Mouse (Mus musculus): ENCODE measurements around the gene Peli1. TPM values are rescaled to one million over a fixed set of nuclear protein-coding genes. Genes with fewer than 3 reads are reported as not detected.
"Not testable (repeated sequence)": the region's sequence is repeated elsewhere in the genome, so short reads cannot be mapped to it uniquely, and the experiment has no call there.

Peli1 gene
- polyA plus RNA-seq, 1 experiment = 3.5 TPM

- Histone ChIP-seq H3K36me3 (ENCODE audit: control insufficient read depth, insufficient read depth) (no peaks in the 10 kb centered on the region), H3K79me3 (ENCODE audit: low read depth) (no peaks in the 10 kb centered on the region), H3ac (ENCODE audit: control insufficient read depth, insufficient read length, low read depth) (no peak overlapping the region), H3K27me3 (ENCODE audit: control insufficient read depth, insufficient read depth, insufficient read length) (no peaks in the 10 kb centered on the region), H3K79me2 (ENCODE audit: control insufficient read depth, insufficient read depth) (no peaks in the 10 kb centered on the region), H3K4me3 (ENCODE audit: insufficient read depth, poor library complexity, severe bottlenecking) (no peak overlapping the region)
- no peak for TF ChIP-seq MYOG (IDR thresholded peaks at IDR 0.05; ENCODE audit: control insufficient read depth, extremely low read depth, insufficient read length)
- TF ChIP-seq CEBPB (IDR thresholded peaks at IDR 0.05; ENCODE audit: low read depth) = no peak
- no peak for TF ChIP-seq USF1 (IDR thresholded peaks at IDR 0.05; ENCODE audit: low read depth)
- no peak for TF ChIP-seq FOSL1 (IDR thresholded peaks at IDR 0.05; ENCODE audit: insufficient read depth, low read length, poor library complexity, severe bottlenecking)
- no peak for TF ChIP-seq MYOD1 (IDR thresholded peaks at IDR 0.05; ENCODE audit: control insufficient read depth, insufficient read length, low read depth)
- no peak for TF ChIP-seq CTCF (IDR thresholded peaks at IDR 0.05; ENCODE audit: control insufficient read depth, insufficient read depth, insufficient read length)
- TF ChIP-seq MAX (IDR thresholded peaks at IDR 0.05) = no peak
Measured at GRCm38 (mm10) chr11:21168828-21169607, 77.9 kb downstream of the Peli1 start.

GRCm38 (mm10) chr11:21169608-21169860 is 78.4 kb downstream of the Peli1 start:
- not testable (repeated sequence) for H3K79me2 ChIP-seq (ENCODE audit: control insufficient read depth, insufficient read depth); H3K4me3 ChIP-seq (ENCODE audit: insufficient read depth, poor library complexity, severe bottlenecking); H3ac ChIP-seq (ENCODE audit: control insufficient read depth, insufficient read length, low read depth); H3K36me3 ChIP-seq (ENCODE audit: control insufficient read depth, insufficient read depth); H3K79me3 ChIP-seq (ENCODE audit: low read depth); H3K27me3 ChIP-seq (ENCODE audit: control insufficient read depth, insufficient read depth, insufficient read length)

- Histone ChIP-seq H3K27me3 (ENCODE audit: control insufficient read depth, insufficient read depth, insufficient read length) (no peaks in the 10 kb centered on the region), H3K79me2 (ENCODE audit: control insufficient read depth, insufficient read depth) (no peaks in the 10 kb centered on the region), H3ac (ENCODE audit: control insufficient read depth, insufficient read length, low read depth) (no peak overlapping the region), H3K79me3 (ENCODE audit: low read depth) (no peaks in the 10 kb centered on the region), H3K4me3 (ENCODE audit: insufficient read depth, poor library complexity, severe bottlenecking) (no peak overlapping the region), H3K36me3 (ENCODE audit: control insufficient read depth, insufficient read depth) (no peaks in the 10 kb centered on the region)
- TF ChIP-seq USF1 (IDR thresholded peaks at IDR 0.05; ENCODE audit: low read depth) (no peak), MYOD1 (IDR thresholded peaks at IDR 0.05; ENCODE audit: control insufficient read depth, insufficient read length, low read depth) (no peak), MYOG (IDR thresholded peaks at IDR 0.05; ENCODE audit: control insufficient read depth, extremely low read depth, insufficient read length) (no peak), MAX (IDR thresholded peaks at IDR 0.05) (no peak), FOSL1 (IDR thresholded peaks at IDR 0.05; ENCODE audit: insufficient read depth, low read length, poor library complexity, severe bottlenecking) (no peak), CEBPB (IDR thresholded peaks at IDR 0.05; ENCODE audit: low read depth) (no peak), CTCF (IDR thresholded peaks at IDR 0.05; ENCODE audit: control insufficient read depth, insufficient read depth, insufficient read length) (no peak)
Measured at GRCm38 (mm10) chr11:21172281-21172680, 81.2 kb downstream of the Peli1 start.

- Histone ChIP-seq H3ac (ENCODE audit: control insufficient read depth, insufficient read length, low read depth) (no peak overlapping the region), H3K27me3 (ENCODE audit: control insufficient read depth, insufficient read depth, insufficient read length) (no peaks in the 10 kb centered on the region), H3K79me2 (ENCODE audit: control insufficient read depth, insufficient read depth) (no peaks in the 10 kb centered on the region), H3K36me3 (ENCODE audit: control insufficient read depth, insufficient read depth) (no peaks in the 10 kb centered on the region), H3K4me3 (ENCODE audit: insufficient read depth, poor library complexity, severe bottlenecking) (no peak overlapping the region), H3K79me3 (ENCODE audit: low read depth) (no peaks in the 10 kb centered on the region)
- no peak for TF ChIP-seq MYOD1 (IDR thresholded peaks at IDR 0.05; ENCODE audit: control insufficient read depth, insufficient read length, low read depth)
- TF ChIP-seq MYOG (IDR thresholded peaks at IDR 0.05; ENCODE audit: control insufficient read depth, extremely low read depth, insufficient read length) = no peak
Measured at GRCm38 (mm10) chr11:21173926-21174325, 82.8 kb downstream of the Peli1 start.

- TF ChIP-seq MYOG (IDR thresholded peaks at IDR 0.05; ENCODE audit: control insufficient read depth, extremely low read depth, insufficient read length) (no peak), USF1 (IDR thresholded peaks at IDR 0.05; ENCODE audit: low read depth) (peak; percentile 52)
- Histone ChIP-seq H3K36me3 (ENCODE audit: control insufficient read depth, insufficient read depth) (no peaks in the 10 kb centered on the region), H3ac (ENCODE audit: control insufficient read depth, insufficient read length, low read depth) (no peak overlapping the region), H3K79me3 (ENCODE audit: low read depth) (no peaks in the 10 kb centered on the region), H3K4me3 (ENCODE audit: insufficient read depth, poor library complexity, severe bottlenecking) (no peak overlapping the region), H3K27me3 (ENCODE audit: control insufficient read depth, insufficient read depth, insufficient read length) (no peaks in the 10 kb centered on the region), H3K79me2 (ENCODE audit: control insufficient read depth, insufficient read depth) (no peaks in the 10 kb centered on the region)
Measured at GRCm38 (mm10) chr11:21174396-21174795, 83.3 kb downstream of the Peli1 start.

GRCm38 (mm10) chr11:21175063-21175462 is 84.0 kb downstream of the Peli1 start:
- TF ChIP-seq USF1 (IDR thresholded peaks at IDR 0.05; ENCODE audit: low read depth) = no peak
- no peak for TF ChIP-seq CEBPB (IDR thresholded peaks at IDR 0.05; ENCODE audit: low read depth)
- TF ChIP-seq MYOG (IDR thresholded peaks at IDR 0.05; ENCODE audit: control insufficient read depth, extremely low read depth, insufficient read length) = no peak
- TF ChIP-seq MYOD1 (IDR thresholded peaks at IDR 0.05; ENCODE audit: control insufficient read depth, insufficient read length, low read depth) = no peak
- TF ChIP-seq FOSL1 (IDR thresholded peaks at IDR 0.05; ENCODE audit: insufficient read depth, low read length, poor library complexity, severe bottlenecking) = no peak
- no peak for TF ChIP-seq CTCF (IDR thresholded peaks at IDR 0.05; ENCODE audit: control insufficient read depth, insufficient read depth, insufficient read length)
- TF ChIP-seq MAX (IDR thresholded peaks at IDR 0.05) = no peak

More at GRCm38 (mm10) chr11:21175063-21175462, 84.0 kb downstream of the Peli1 start:
- Histone ChIP-seq H3K27me3 (ENCODE audit: control insufficient read depth, insufficient read depth, insufficient read length) (no peaks in the 10 kb centered on the region), H3K4me3 (ENCODE audit: insufficient read depth, poor library complexity, severe bottlenecking) (no peak overlapping the region), H3K79me2 (ENCODE audit: control insufficient read depth, insufficient read depth) (no peaks in the 10 kb centered on the region), H3ac (ENCODE audit: control insufficient read depth, insufficient read length, low read depth) (no peak overlapping the region), H3K79me3 (ENCODE audit: low read depth) (no peaks in the 10 kb centered on the region), H3K36me3 (ENCODE audit: control insufficient read depth, insufficient read depth) (no peaks in the 10 kb centered on the region)

Measured in C2C12 (cell line).